In genomic region chr13:111467350-111467749, GRCm38 (mm10) we compare ENCODE assay signal across 25 mouse cellular contexts. TPM values are rescaled to one million over a fixed set of nuclear protein-coding genes. Genes with fewer than 3 reads are reported as not detected.
A peak's percentile ranks its signal among the peaks of the same experiment; 100 is the strongest.
DNase-seq lines count a peak whose midpoint lies in the region; ATAC-seq and TF ChIP-seq lines count a peak whose summit lies in the region.
"Had no signal": no experiment of that assay in that cellular context is flagged by ENCODE, and none has a peak within 500 bp of the region (broad histone marks: within the 10 kb centered on the region; RNA-seq: fewer than 3 reads in every experiment).

No protein-coding gene starts in this region.

- H3K4me3 ChIP-seq in spleen, adult 2 months (ENCODE audit: extremely low read depth, insufficient read depth, insufficient read length): no peak overlapping the region
- H3K4me3 ChIP-seq in thymus, adult 2 months (ENCODE audit: control insufficient read depth, insufficient read depth, low read length): no peak overlapping the region
- no peak overlapping the region for H3K4me3 ChIP-seq in midbrain, postnatal 0 days (ENCODE audit: low read depth, low read length)
- H3K4me3 ChIP-seq: embryonic facial prominence, embryonic 13.5 days; embryonic facial prominence, embryonic 15.5 days; erythroblast, embryonic 14.5 days; forebrain, embryonic 10.5 days; forebrain, embryonic 12.5 days had no signal

- H3K9ac ChIP-seq in midbrain, postnatal 0 days (replicated peaks; ENCODE audit: low read length, poor library complexity, severe bottlenecking): no peak overlapping the region
- H3K9ac ChIP-seq: embryonic facial prominence, embryonic 13.5 days; embryonic facial prominence, embryonic 15.5 days; forebrain, embryonic 12.5 days had no signal

- TF ChIP-seq CTCF in spleen, adult 2 months (IDR thresholded peaks at IDR 0.05; ENCODE audit: extremely low read depth, insufficient read depth, insufficient read length, insufficient replicate concordance): no peak
- TF ChIP-seq CTCF in thymus, adult 2 months (IDR thresholded peaks at IDR 0.05; ENCODE audit: borderline replicate concordance, control insufficient read depth, extremely low read depth, insufficient read depth, low read length, poor library complexity): no peak
- TF ChIP-seq CTCF in midbrain, postnatal 0 days (IDR thresholded peaks at IDR 0.05): no peak

- ATAC-seq in granulocyte monocyte progenitor cell, adult 5-6 weeks (replicated peaks; ENCODE audit: poor library complexity, severe bottlenecking): peak; percentile 75
- no peak for ATAC-seq in midbrain, postnatal 0 days (ENCODE audit: low FRiP score)
- ATAC-seq: activated CD4-positive, CD25-positive, alpha-beta regulatory T cell, adult 4 months; forebrain, embryonic 14.5 days; forebrain, embryonic 16.5 days; Patski had no signal

- H3K36me3 ChIP-seq in spleen, adult 2 months (ENCODE audit: control insufficient read depth, insufficient read depth, low read length): peaks cover 9% of the 10 kb centered on the region
- H3K36me3 ChIP-seq in thymus, adult 2 months (ENCODE audit: control insufficient read depth, insufficient read depth, low read length): peaks cover 33% of the 10 kb centered on the region
- H3K36me3 ChIP-seq in midbrain, postnatal 0 days (ENCODE audit: insufficient read depth, low read length): no peaks in the 10 kb centered on the region

- H3K27me3 ChIP-seq in spleen, adult 2 months (ENCODE audit: control insufficient read depth, insufficient read depth, low read length): no peaks in the 10 kb centered on the region
- no peaks in the 10 kb centered on the region for H3K27me3 ChIP-seq in thymus, adult 2 months (ENCODE audit: control insufficient read depth, insufficient read depth, low read length)
- no peaks in the 10 kb centered on the region for H3K27me3 ChIP-seq in midbrain, postnatal 0 days (ENCODE audit: insufficient read depth, low read length)
- H3K27me3 ChIP-seq: embryonic facial prominence, embryonic 13.5 days; embryonic facial prominence, embryonic 15.5 days; forebrain, embryonic 12.5 days; Patski had no signal

- peaks cover 3% of the 10 kb centered on the region for H3K4me1 ChIP-seq in spleen, adult 2 months (ENCODE audit: control insufficient read depth, insufficient read depth, insufficient read length)
- H3K4me1 ChIP-seq in thymus, adult 2 months (replicated peaks; ENCODE audit: control insufficient read depth, insufficient read depth, low read length): no peaks in the 10 kb centered on the region
- H3K4me1 ChIP-seq in midbrain, postnatal 0 days (ENCODE audit: insufficient read depth, low read length): no peaks in the 10 kb centered on the region
- H3K4me1 ChIP-seq: embryonic facial prominence, embryonic 13.5 days; embryonic facial prominence, embryonic 15.5 days; forebrain, embryonic 10.5 days had no signal

- WGBS in spleen, adult 2 months: 56% methylated on average over 3 of the region's 3 CpGs
- 85% methylated on average over 3 of the region's 3 CpGs for WGBS in thymus, adult 2 months
- 100% methylated on average over 3 of the region's 3 CpGs for WGBS in midbrain, postnatal 0 days

- no peak for TF ChIP-seq POLR2A in spleen, adult 2 months (IDR thresholded peaks at IDR 0.05; ENCODE audit: low read depth, low read length)
- no peak for TF ChIP-seq POLR2A in thymus, adult 2 months (IDR thresholded peaks at IDR 0.05; ENCODE audit: control insufficient read depth, extremely low read depth, insufficient read depth, low read length, poor library complexity)

- no peaks in the 10 kb centered on the region for H3K9me3 ChIP-seq in midbrain, postnatal 0 days (ENCODE audit: low read length)
- H3K9me3 ChIP-seq: embryonic facial prominence, embryonic 13.5 days; embryonic facial prominence, embryonic 15.5 days; forebrain, embryonic 10.5 days; forebrain, embryonic 12.5 days; G1E had no signal

- no peak overlapping the region for H3K4me2 ChIP-seq in midbrain, postnatal 0 days (ENCODE audit: low read depth, low read length, poor library complexity, severe bottlenecking)
- H3K4me2 ChIP-seq: embryonic facial prominence, embryonic 13.5 days; embryonic facial prominence, embryonic 15.5 days; forebrain, embryonic 12.5 days had no signal

- DNase-seq in spleen, adult 2 months (ENCODE audit: low read depth in 1 of 2, low spot score in 2 of 2): no peak
- DNase-seq in spleen, postnatal 4 days (ENCODE audit: low spot score in 2 of 2): no peak
- no peak for DNase-seq in thymus, adult 2 months
- no peak for DNase-seq in midbrain, postnatal 0 days (ENCODE audit: low spot score)
- DNase-seq: adrenal gland, adult 2 months; adrenal gland, postnatal 10 days; adrenal gland, postnatal 25 days; cerebellum, adult 11 months; cerebellum, adult 18-20 months; cerebellum, adult 8-10 months; cerebellum, adult 9-11 months; cerebellum, postnatal 14 days; cerebellum, postnatal 36 days; embryo, embryonic 11 days had no signal

- peak overlapping the region; percentile 21; the same call in 1 of the 2 replicates for H3K27ac ChIP-seq in spleen, adult 2 months (ENCODE audit: insufficient read depth, low read length)
- H3K27ac ChIP-seq in thymus, adult 2 months (ENCODE audit: control insufficient read depth, insufficient read depth, low read length): no peak overlapping the region
- no peak overlapping the region for H3K27ac ChIP-seq in midbrain, postnatal 0 days (ENCODE audit: low read depth, low read length)
- H3K27ac ChIP-seq: embryonic facial prominence, embryonic 13.5 days; embryonic facial prominence, embryonic 15.5 days; forebrain, embryonic 10.5 days; forebrain, embryonic 12.5 days had no signal

RNA-seq across cellular contexts. Expression of gene Gpbp1, which starts 22.6 kb away (rescaled TPM):
- polyA plus RNA-seq in spleen, adult 2 months (2012; rRNA removed): 0.88 and 1.7 TPM in 2 replicates
- total RNA-seq in granulocyte monocyte progenitor cell, adult 5-6 weeks (2014; fragmentation: Nextera tagmentation): 78.4 and 87.0 TPM in 2 replicates
- total RNA-seq in granulocyte monocyte progenitor cell, adult 5-6 weeks (2017): 140 and 154 TPM in 2 replicates
- 4.4 and 5.0 TPM in 2 replicates for polyA plus RNA-seq in thymus, adult 2 months (2012; rRNA removed)
- total RNA-seq in midbrain, postnatal 0 days (2014; rRNA removed): 49.3 and 72.4 TPM in 2 replicates
- polyA plus RNA-seq in midbrain, postnatal 0 days (2015; fragmentation: Nextera tagmentation; extraction: Ambion mirVana): 76.8 and 85.3 TPM in 2 replicates

Comparison
In these comparisons a context has a peak if more than half of its experiments do, and no peak if none do; other contexts are left out.
1. RNA of gene Gpbp1, which starts 22.6 kb away (polyA plus RNA-seq): 76.8 to 85.3 TPM in midbrain, postnatal 0 days; 4.4 to 5.0 TPM in thymus, adult 2 months and 0.88 to 1.7 TPM in spleen, adult 2 months; every median in the first group is over 10 times any median in the second.